9 mouse cellular contexts compared by ENCODE assay signal in the genomic region with DNA sequence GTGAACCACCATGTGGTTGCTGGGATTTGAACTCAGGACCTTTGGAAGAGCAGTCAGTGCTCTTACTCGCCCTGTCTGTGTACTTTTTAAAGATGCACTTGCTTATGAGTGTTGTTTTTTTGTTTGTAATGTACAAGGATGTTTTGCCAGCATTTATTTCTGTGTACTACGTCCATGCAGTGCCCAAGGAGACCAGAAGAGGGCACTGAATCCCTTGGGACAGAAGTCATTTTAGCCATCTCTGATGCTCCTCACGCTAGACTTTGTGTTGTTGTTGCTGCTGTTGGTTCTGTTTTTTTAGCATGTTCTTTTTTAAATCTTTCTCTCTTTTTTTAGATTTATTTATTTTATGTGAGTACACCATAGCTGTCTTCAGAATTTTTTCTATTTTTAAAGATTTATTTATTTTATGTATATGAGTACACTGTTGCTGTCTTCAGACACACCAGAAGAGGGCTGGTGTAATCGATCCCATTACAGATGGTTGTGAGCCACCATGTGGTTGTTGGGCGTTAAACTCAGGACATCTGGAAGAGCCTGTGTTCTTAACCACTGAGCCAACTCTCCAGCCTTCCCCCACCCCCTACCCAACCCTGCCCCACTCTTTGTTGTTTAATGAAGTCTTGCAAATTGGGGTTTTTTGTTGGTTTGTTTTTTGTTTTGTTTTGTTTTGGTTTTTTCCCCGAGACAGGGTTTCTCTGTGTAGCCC. TPM values are rescaled to one million over a fixed set of nuclear protein-coding genes. Genes with fewer than 3 reads are reported as not detected.
A peak's percentile ranks its signal among the peaks of the same experiment; 100 is the strongest.
DNase-seq lines count a peak whose midpoint lies in the region; ATAC-seq and TF ChIP-seq lines count a peak whose summit lies in the region.
"Had no signal": no experiment of that assay in that cellular context is flagged by ENCODE, and none has a peak within 500 bp of the region (broad histone marks: within the 10 kb centered on the region; RNA-seq: fewer than 3 reads in every experiment).

No protein-coding gene starts in this region.

- peak; percentile 45 for DNase-seq in heart, postnatal 0 days (ENCODE audit: low spot score)
- peak; percentile 78 for DNase-seq in 3T3-L1 (ENCODE audit: low read depth, low spot score)
- DNase-seq in Patski (ENCODE audit: low read depth, low spot score), result no peak
- peak; percentile 61 for DNase-seq in embryo, embryonic 11 days
- no peak for DNase-seq in liver, embryonic 11.5 days (ENCODE audit: low spot score)
- peak; percentile 60 for DNase-seq in spleen, adult 12 weeks (ENCODE audit: low spot score)

- no peak overlapping the region for H3K4me2 ChIP-seq in heart, postnatal 0 days (ENCODE audit: low read depth, low read length)
- H3K4me2 ChIP-seq in heart, embryonic 11.5 days, result no peak overlapping the region
- H3K4me2 ChIP-seq in liver, embryonic 11.5 days, result no peak overlapping the region
- H3K4me2 ChIP-seq in hindbrain, embryonic 16.5 days (ENCODE audit: low read length), result no peak overlapping the region
- H3K4me2 ChIP-seq: embryonic facial prominence, embryonic 13.5 days had no signal

- no peaks in the 10 kb centered on the region for H3K27me3 ChIP-seq in heart, postnatal 0 days (ENCODE audit: control insufficient read depth, insufficient read depth, low read length)
- H3K27me3 ChIP-seq in heart, embryonic 11.5 days (ENCODE audit: control insufficient read depth, insufficient read depth, low read length), result no peaks in the 10 kb centered on the region
- no peaks in the 10 kb centered on the region for H3K27me3 ChIP-seq in Patski
- no peaks in the 10 kb centered on the region for H3K27me3 ChIP-seq in liver, embryonic 11.5 days (replicated peaks; ENCODE audit: control insufficient read depth, insufficient read depth, low read length)
- H3K27me3 ChIP-seq in hindbrain, embryonic 16.5 days (replicated peaks; ENCODE audit: control insufficient read depth, insufficient read depth, low read length), result no peaks in the 10 kb centered on the region
- H3K27me3 ChIP-seq: embryonic facial prominence, embryonic 13.5 days had no signal

- no peak overlapping the region for H3K4me3 ChIP-seq in heart, postnatal 0 days (ENCODE audit: low read depth, low read length)
- H3K4me3 ChIP-seq in heart, embryonic 11.5 days (ENCODE audit: low read depth, low read length), result no peak overlapping the region
- H3K4me3 ChIP-seq in liver, embryonic 11.5 days (ENCODE audit: low read depth, low read length), result no peak overlapping the region
- H3K4me3 ChIP-seq in hindbrain, embryonic 16.5 days (ENCODE audit: low read length), result no peak overlapping the region
- H3K4me3 ChIP-seq: embryonic facial prominence, embryonic 13.5 days had no signal

- no peak overlapping the region for H3K27ac ChIP-seq in heart, postnatal 0 days (ENCODE audit: low read depth)
- H3K27ac ChIP-seq in heart, embryonic 11.5 days (ENCODE audit: low read depth, low read length), result no peak overlapping the region
- no peak overlapping the region for H3K27ac ChIP-seq in liver, embryonic 11.5 days (ENCODE audit: low read depth, low read length)
- no peak overlapping the region for H3K27ac ChIP-seq in hindbrain, embryonic 16.5 days (ENCODE audit: low read depth, low read length)
- H3K27ac ChIP-seq: embryonic facial prominence, embryonic 13.5 days had no signal

- H3K36me3 ChIP-seq in heart, postnatal 0 days (replicated peaks; ENCODE audit: control insufficient read depth, insufficient read depth, low read length), result peaks cover 34% of the 10 kb centered on the region
- H3K36me3 ChIP-seq in heart, embryonic 11.5 days (ENCODE audit: control insufficient read depth, insufficient read depth, low read length), result peaks cover 11% of the 10 kb centered on the region
- H3K36me3 ChIP-seq in liver, embryonic 11.5 days (ENCODE audit: control insufficient read depth, insufficient read depth, low read length), result peaks cover 21% of the 10 kb centered on the region
- peaks cover 5% of the 10 kb centered on the region; the same call in 1 of the 2 replicates for H3K36me3 ChIP-seq in hindbrain, embryonic 16.5 days (ENCODE audit: control insufficient read depth, insufficient read depth, low read length)

- no peaks in the 10 kb centered on the region for H3K4me1 ChIP-seq in heart, postnatal 0 days (ENCODE audit: control insufficient read depth, insufficient read depth)
- no peaks in the 10 kb centered on the region for H3K4me1 ChIP-seq in heart, embryonic 11.5 days (ENCODE audit: control insufficient read depth, insufficient read depth, low read length)
- H3K4me1 ChIP-seq in liver, embryonic 11.5 days (replicated peaks; ENCODE audit: control insufficient read depth, insufficient read depth, low read length), result 0 out of 2 replicates have a peak, but pooled peaks cover 2% of the 10 kb centered on the region
- H3K4me1 ChIP-seq in hindbrain, embryonic 16.5 days (ENCODE audit: control insufficient read depth, insufficient read depth, low read depth, low read length), result no peaks in the 10 kb centered on the region
- H3K4me1 ChIP-seq: embryonic facial prominence, embryonic 13.5 days had no signal

- CTCF ChIA-PET in Patski (lab: Charles Lee), result interaction anchor here (1.2 to 1.8 kb wide), 2 partner anchors 9 to 17 kb away, joined by 4 read pairs; no protein-coding TSS in a partner anchor

- 34% methylated on average over 6 of the region's 6 CpGs for WGBS in heart, postnatal 0 days
- 42% methylated on average over 6 of the region's 6 CpGs for WGBS in heart, embryonic 11.5 days (ENCODE audit: insufficient replicate concordance)
- 44% methylated on average over 6 of the region's 6 CpGs for WGBS in liver, embryonic 11.5 days
- 42% methylated on average over 6 of the region's 6 CpGs for WGBS in hindbrain, embryonic 16.5 days

- H3K9me3 ChIP-seq in heart, postnatal 0 days (replicated peaks; ENCODE audit: control insufficient read depth, low read length), result no peaks in the 10 kb centered on the region
- H3K9me3 ChIP-seq in heart, embryonic 11.5 days (replicated peaks; ENCODE audit: control insufficient read depth, low read length), result no peaks in the 10 kb centered on the region
- no peaks in the 10 kb centered on the region for H3K9me3 ChIP-seq in liver, embryonic 11.5 days (ENCODE audit: control insufficient read depth, low read length)
- no peaks in the 10 kb centered on the region for H3K9me3 ChIP-seq in hindbrain, embryonic 16.5 days (ENCODE audit: control insufficient read depth, low read length)
- H3K9me3 ChIP-seq: embryonic facial prominence, embryonic 13.5 days had no signal

- peak; percentile 69 for TF ChIP-seq CTCF in heart, postnatal 0 days (IDR thresholded peaks at IDR 0.05; ENCODE audit: low read depth)
- peak; percentile 80 for TF ChIP-seq CTCF in Patski (IDR thresholded peaks at IDR 0.05)

- in situ Hi-C loops in Patski (cut with MboI; ENCODE audit: low pct_unique_long_range_greater_than_20kb), result no loop called here

- H3K9ac ChIP-seq in heart, postnatal 0 days (replicated peaks; ENCODE audit: low read depth, low read length), result no peak overlapping the region
- H3K9ac ChIP-seq in heart, embryonic 11.5 days (ENCODE audit: low read depth, low read length), result no peak overlapping the region
- H3K9ac ChIP-seq in liver, embryonic 11.5 days (ENCODE audit: low read depth, low read length), result no peak overlapping the region
- H3K9ac ChIP-seq in hindbrain, embryonic 16.5 days (ENCODE audit: low read depth, low read length), result no peak overlapping the region
- H3K9ac ChIP-seq: embryonic facial prominence, embryonic 13.5 days had no signal

- POLR2A ChIA-PET in Patski (lab: Charles Lee), result no interaction called here

- no peak for ATAC-seq in heart, postnatal 0 days (ENCODE audit: insufficient read depth, low read depth)
- ATAC-seq in heart, embryonic 11.5 days (replicated peaks; ENCODE audit: insufficient number of reproducible peaks, low FRiP score, low TSS enrichment), result no peak
- no peak for ATAC-seq in Patski
- ATAC-seq in liver, embryonic 11.5 days (replicated peaks; ENCODE audit: low FRiP score), result peak; percentile 68
- no peak for ATAC-seq in hindbrain, embryonic 16.5 days

- no peak for TF ChIP-seq EP300 in heart, postnatal 0 days (IDR thresholded peaks at IDR 0.05; ENCODE audit: low read depth)

RNA-seq across cellular contexts. Expression of gene Smim6, which starts 8.4 kb away (rescaled TPM):
- not detected in 2 replicates for total RNA-seq in heart, postnatal 0 days (2014; rRNA removed; ENCODE audit: low replicate concordance)
- polyA plus RNA-seq in heart, postnatal 0 days (2015; fragmentation: Nextera tagmentation; extraction: Ambion mirVana), result 0.98 and 1.6 TPM in 2 replicates
- 0.46 and 1.2 TPM in 2 replicates for polyA plus RNA-seq in heart, embryonic 11.5 days (2014; fragmentation: Nextera tagmentation; extraction: Ambion mirVana)
- 0.53 TPM for polyA plus RNA-seq in Patski (2021)
- 3.5 and 3.6 TPM in 2 replicates for polyA plus RNA-seq in liver, embryonic 11.5 days (2014; fragmentation: Nextera tagmentation; extraction: Ambion mirVana)
- 0.49 and 0.58 TPM in 2 replicates for polyA plus RNA-seq in hindbrain, embryonic 16.5 days (2015; fragmentation: Nextera tagmentation; extraction: Ambion mirVana)

RNA-seq across cellular contexts. Expression of gene Sap30bp, which starts 12.8 kb away (rescaled TPM):
- 11.7 and 17.9 TPM in 2 replicates for total RNA-seq in heart, postnatal 0 days (2014; rRNA removed; ENCODE audit: low replicate concordance)
- 19.0 and 19.6 TPM in 2 replicates for polyA plus RNA-seq in heart, postnatal 0 days (2015; fragmentation: Nextera tagmentation; extraction: Ambion mirVana)
- polyA plus RNA-seq in heart, embryonic 11.5 days (2014; fragmentation: Nextera tagmentation; extraction: Ambion mirVana), result 27.9 and 28.3 TPM in 2 replicates
- polyA plus RNA-seq in Patski (2021), result 46.3 TPM
- polyA plus RNA-seq in liver, embryonic 11.5 days (2014; fragmentation: Nextera tagmentation; extraction: Ambion mirVana), result 36.5 and 39.9 TPM in 2 replicates
- 38.4 and 45.3 TPM in 2 replicates for polyA plus RNA-seq in hindbrain, embryonic 16.5 days (2015; fragmentation: Nextera tagmentation; extraction: Ambion mirVana)

RNA-seq across cellular contexts. Expression of gene Recql5, which starts 13.0 kb away (rescaled TPM):
- total RNA-seq in heart, postnatal 0 days (2014; rRNA removed; ENCODE audit: low replicate concordance), result 5.4 and 5.8 TPM in 2 replicates
- 6.2 and 6.3 TPM in 2 replicates for polyA plus RNA-seq in heart, postnatal 0 days (2015; fragmentation: Nextera tagmentation; extraction: Ambion mirVana)
- polyA plus RNA-seq in heart, embryonic 11.5 days (2014; fragmentation: Nextera tagmentation; extraction: Ambion mirVana), result 12.3 and 13.0 TPM in 2 replicates
- polyA plus RNA-seq in Patski (2021), result 20.9 TPM
- 19.8 and 22.9 TPM in 2 replicates for polyA plus RNA-seq in liver, embryonic 11.5 days (2014; fragmentation: Nextera tagmentation; extraction: Ambion mirVana)
- 20.2 and 21.3 TPM in 2 replicates for polyA plus RNA-seq in hindbrain, embryonic 16.5 days (2015; fragmentation: Nextera tagmentation; extraction: Ambion mirVana)

RNA-seq across cellular contexts. Expression of gene Smim5, which starts 20.5 kb away (rescaled TPM):
- total RNA-seq in heart, postnatal 0 days (2014; rRNA removed; ENCODE audit: low replicate concordance), result 57.5 and 83.0 TPM in 2 replicates
- polyA plus RNA-seq in heart, postnatal 0 days (2015; fragmentation: Nextera tagmentation; extraction: Ambion mirVana), result 79.3 and 93.3 TPM in 2 replicates
- 19.6 and 21.8 TPM in 2 replicates for polyA plus RNA-seq in heart, embryonic 11.5 days (2014; fragmentation: Nextera tagmentation; extraction: Ambion mirVana)
- 1.6 TPM for polyA plus RNA-seq in Patski (2021)
- polyA plus RNA-seq in liver, embryonic 11.5 days (2014; fragmentation: Nextera tagmentation; extraction: Ambion mirVana), result 39.5 and 45.9 TPM in 2 replicates
- polyA plus RNA-seq in hindbrain, embryonic 16.5 days (2015; fragmentation: Nextera tagmentation; extraction: Ambion mirVana), result 2.5 and 3.9 TPM in 2 replicates

RNA-seq across cellular contexts. Expression of gene Itgb4, which starts 54.2 kb away (rescaled TPM):
- total RNA-seq in heart, postnatal 0 days (2014; rRNA removed; ENCODE audit: low replicate concordance), result 1.1 and 1.5 TPM in 2 replicates
- 0.85 and 1.1 TPM in 2 replicates for polyA plus RNA-seq in heart, postnatal 0 days (2015; fragmentation: Nextera tagmentation; extraction: Ambion mirVana)
- 0.51 and 0.80 TPM in 2 replicates for polyA plus RNA-seq in heart, embryonic 11.5 days (2014; fragmentation: Nextera tagmentation; extraction: Ambion mirVana)
- polyA plus RNA-seq in Patski (2021), result 0.06 TPM
- polyA plus RNA-seq in liver, embryonic 11.5 days (2014; fragmentation: Nextera tagmentation; extraction: Ambion mirVana), result 0.60 and 0.77 TPM in 2 replicates
- 1.8 and 2.1 TPM in 2 replicates for polyA plus RNA-seq in hindbrain, embryonic 16.5 days (2015; fragmentation: Nextera tagmentation; extraction: Ambion mirVana)

Comparison
In these comparisons a context has a peak if more than half of its experiments do, and no peak if none do; other contexts are left out.
1. DNase-seq: peak in heart, postnatal 0 days (single experiment), 3T3-L1 (single experiment), embryo, embryonic 11 days (single experiment) and spleen, adult 12 weeks (single experiment); none in Patski (single experiment) and liver, embryonic 11.5 days (single experiment).